Mouse (Mus musculus): ENCODE data around the gene Cox4i2. TPM values are rescaled to one million over a fixed set of nuclear protein-coding genes. Genes with fewer than 3 reads are reported as not detected.
A peak's percentile ranks its signal among the peaks of the same experiment; 100 is the strongest.

The Cox4i2 gene
- total RNA-seq, 2 experiments from 2014 or later, result 2.7 to 2.8 TPM

- DNase-seq (ENCODE audit: low spot score in 2 of 2), result peak; percentile 85 to 93
Observed at GRCm38 (mm10) chr2:152766387-152767123, 12.6 kb downstream of the Cox4i2 start.

DNA sequence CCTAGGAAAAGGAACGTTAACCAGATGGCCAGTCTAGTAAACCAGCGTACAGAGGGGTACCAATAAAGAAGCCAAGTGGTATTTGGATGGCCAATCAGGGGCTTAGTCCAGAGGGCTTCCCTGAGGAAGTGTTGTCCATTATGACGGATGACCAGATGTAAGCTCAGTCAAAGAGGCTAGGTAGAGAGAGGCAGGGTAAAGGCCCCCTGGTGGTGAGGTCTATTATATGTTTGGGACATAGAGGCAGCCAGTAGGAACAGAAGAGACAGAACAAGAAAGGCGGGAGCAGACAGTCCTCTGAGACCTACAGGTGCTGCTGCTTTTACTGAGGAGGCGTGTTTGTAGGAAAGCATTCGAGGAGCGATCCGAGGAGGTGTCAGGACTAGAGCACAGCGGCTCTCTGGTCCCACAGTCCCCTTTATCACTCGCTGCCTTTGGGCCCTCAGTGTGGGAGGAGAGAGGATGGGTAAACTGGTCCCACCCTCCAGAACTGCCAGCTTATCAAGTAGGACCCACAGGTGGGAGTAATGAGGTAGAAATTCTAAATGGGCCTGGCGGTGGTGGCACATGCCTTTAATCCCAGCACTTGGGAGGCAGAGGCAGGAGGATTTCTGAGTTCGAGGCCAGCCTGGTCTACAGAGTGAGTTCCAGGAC, 13.8 kb downstream of the Cox4i2 start:
- DNase-seq (ENCODE audit: low spot score in 2 of 2), result peak in 1 of 2 experiments; percentile 43

GRCm38 (mm10) chr2:152769677-152770076, 15.7 kb downstream of the Cox4i2 start:
- no peak for DNase-seq (ENCODE audit: low spot score in 2 of 2)

DNA sequence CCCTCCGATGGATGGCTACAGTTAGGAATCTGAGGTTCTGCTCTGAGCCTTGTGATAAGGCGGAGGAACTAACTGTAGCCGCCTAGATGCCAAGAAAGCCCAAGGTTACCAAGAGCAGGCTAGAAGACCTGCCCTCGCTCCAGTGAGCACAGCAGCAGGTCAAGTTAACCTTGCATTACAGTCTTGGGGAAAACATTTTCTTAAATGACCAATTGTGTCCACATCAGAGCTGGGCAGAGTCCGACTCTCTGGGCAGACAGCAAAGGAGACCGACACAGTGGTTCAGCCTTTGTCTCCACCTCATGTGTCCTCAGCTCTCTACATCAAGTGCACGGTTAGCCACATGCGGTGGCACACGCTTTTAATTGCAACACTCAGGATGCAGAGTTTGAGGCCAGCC, 17.6 kb downstream of the Cox4i2 start:
- DNase-seq (ENCODE audit: low spot score in 2 of 2), result no peak

DNA sequence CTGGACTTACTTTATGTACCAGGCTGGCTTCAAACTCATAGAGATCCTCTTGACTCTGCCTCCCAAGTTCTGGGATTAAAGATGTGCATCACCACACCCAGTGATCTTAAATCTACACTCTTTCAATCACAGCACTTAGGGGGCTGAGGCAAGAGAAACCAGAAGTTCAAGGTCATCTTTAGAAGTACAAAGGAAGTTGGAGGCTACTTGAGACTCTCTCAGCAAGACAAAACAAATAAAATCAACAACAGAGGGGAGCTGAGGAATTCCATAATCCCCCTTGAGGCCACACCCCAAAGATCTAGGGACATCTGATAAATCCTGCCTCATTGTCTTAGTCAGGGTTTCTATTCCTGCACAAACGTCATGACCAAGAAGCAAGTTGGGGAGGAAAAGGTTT, 18.3 kb downstream of the Cox4i2 start:
- no peak for DNase-seq (ENCODE audit: low spot score in 2 of 2)

DNA sequence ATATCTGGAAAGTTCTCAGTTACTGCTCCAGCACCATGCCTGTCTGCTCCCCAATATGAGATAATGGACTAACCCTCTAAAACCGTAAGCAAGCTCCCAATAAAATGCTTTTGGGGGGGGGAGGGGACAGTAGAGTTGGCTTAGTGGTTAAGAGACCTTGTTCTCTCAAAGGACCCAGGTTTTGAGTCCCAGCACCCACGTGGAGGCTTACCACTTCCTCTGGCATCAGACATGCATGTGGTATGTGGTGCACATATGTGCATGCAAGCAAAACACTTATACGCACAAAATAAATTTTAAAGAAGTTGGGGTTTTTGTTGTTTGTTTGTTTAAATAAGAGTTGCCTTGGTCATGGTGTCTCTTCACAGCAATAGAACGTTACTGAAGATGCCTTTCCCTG, 21.4 kb downstream of the Cox4i2 start:
- no peak for DNase-seq (ENCODE audit: low spot score in 2 of 2)

- peak in 1 of 2 experiments; percentile 19 for DNase-seq (ENCODE audit: low spot score in 2 of 2)
Observed at GRCm38 (mm10) chr2:152776019-152776418, 22.0 kb downstream of the Cox4i2 start.

GRCm38 (mm10) chr2:152776435-152776834, 22.5 kb downstream of the Cox4i2 start:
- peak; percentile 60 to 75 for DNase-seq (ENCODE audit: low spot score in 2 of 2)

- DNase-seq (ENCODE audit: low spot score in 2 of 2), result no peak
Observed at GRCm38 (mm10) chr2:152777081-152777480, 23.1 kb downstream of the Cox4i2 start.

DNA sequence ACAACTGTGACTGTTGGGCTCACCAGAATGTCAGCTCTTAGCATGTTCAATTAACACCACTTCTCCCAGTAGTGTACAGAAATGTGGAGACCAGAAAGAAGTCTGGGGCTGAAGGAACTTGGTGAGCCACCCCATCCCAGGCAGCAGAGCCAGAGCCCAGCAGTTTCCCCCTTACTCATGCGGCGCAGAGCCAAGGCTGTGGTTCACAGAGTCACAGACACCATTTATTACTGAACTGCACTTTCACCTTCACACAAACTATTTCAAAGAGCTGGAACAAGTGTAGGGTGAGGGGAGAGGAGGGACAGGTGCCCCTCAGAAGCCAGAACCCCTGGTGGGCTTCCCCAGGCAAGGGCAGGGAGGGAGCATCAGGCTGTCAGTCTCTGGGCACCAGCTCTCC, 26.5 kb downstream of the Cox4i2 start:
- no peak for DNase-seq (ENCODE audit: low spot score in 2 of 2)

DNA sequence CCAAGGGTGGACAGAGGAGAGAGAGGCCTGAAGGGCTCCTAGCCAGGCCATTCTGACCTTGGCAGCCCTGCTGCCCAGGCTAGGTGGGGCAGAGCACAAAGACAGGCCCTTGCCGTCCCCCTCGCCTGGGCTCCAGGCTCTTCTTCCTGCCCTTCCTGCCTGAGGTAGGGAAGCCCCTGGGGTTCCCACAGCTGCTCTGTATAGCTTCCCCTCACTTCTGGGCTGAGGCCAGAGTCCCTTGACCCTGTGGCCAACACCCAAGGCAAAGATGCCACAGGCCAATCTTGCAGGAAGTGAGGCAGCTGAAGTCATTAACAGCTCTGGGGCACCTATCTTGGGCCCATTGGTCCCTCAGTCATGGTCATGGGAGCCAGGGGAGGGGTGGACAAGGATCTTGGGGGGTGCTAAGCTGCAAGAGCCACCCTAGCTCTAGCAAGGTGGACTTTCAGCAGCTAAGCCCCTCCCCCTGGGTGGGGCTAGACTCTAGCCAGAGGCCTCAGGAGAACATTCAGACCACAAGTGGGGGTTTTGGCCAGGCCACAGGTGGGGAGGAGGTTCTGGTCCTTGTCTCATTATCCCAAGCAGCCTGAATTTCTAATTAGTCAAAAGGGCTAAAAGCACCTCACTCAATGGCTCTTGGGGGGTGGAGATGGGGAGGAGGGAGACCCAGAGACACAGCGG, 27.2 kb downstream of the Cox4i2 start:
- no peak for DNase-seq (ENCODE audit: low spot score in 2 of 2)

DNA sequence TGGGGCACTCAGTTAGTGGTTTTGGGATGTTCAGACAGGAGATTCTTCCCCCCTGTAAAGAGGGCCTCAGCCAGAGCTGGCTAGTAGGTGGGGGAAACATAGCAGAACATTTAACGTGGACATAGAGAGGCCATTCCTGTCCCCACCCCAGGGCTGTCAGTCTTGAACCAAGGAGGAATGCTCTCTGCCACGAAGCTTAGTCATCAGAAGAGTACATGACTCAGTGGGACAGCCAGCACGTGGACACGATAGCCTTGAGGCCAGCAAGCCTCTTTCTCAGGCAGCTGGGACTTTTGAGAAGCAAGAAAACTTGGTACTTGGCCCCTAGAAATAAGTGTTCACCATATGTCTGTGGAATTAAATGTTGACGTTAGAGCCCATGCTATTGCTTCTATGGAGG, 28.7 kb downstream of the Cox4i2 start:
- DNase-seq (ENCODE audit: low spot score in 2 of 2), result no peak

- no peak for DNase-seq (ENCODE audit: low spot score in 2 of 2)
Observed at GRCm38 (mm10) chr2:152783241-152783640, 29.3 kb downstream of the Cox4i2 start.

GRCm38 (mm10) chr2:152784640-152785039, 30.7 kb downstream of the Cox4i2 start:
- DNase-seq (ENCODE audit: low spot score in 2 of 2), result no peak

GRCm38 (mm10) chr2:152785446-152786350, 31.7 kb downstream of the Cox4i2 start:
- peak; percentile 84 to 87 for DNase-seq (ENCODE audit: low spot score in 2 of 2)

DNA sequence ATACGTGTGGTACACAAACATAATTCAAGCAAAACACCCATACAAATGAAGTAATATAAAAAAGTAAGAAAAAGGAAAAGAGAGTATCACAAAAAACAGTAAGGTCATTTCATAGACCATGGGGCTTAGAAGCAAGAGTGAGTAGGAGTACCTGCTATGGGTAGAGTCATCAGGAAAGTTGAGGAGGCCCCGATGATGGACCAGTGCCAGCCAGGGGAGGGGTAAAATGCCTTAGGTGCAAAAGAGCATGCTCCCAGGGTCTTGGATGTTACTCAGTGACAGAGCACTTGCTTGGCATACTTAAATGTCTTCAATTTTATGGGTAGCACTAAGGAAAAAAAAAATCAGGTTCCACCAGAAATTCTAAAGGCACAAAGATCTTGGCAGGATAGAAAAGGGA, 33.2 kb downstream of the Cox4i2 start:
- DNase-seq (ENCODE audit: low spot score in 2 of 2), result no peak

GRCm38 (mm10) chr2:152787543-152787942, 33.6 kb downstream of the Cox4i2 start:
- no peak for DNase-seq (ENCODE audit: low spot score in 2 of 2)

DNA sequence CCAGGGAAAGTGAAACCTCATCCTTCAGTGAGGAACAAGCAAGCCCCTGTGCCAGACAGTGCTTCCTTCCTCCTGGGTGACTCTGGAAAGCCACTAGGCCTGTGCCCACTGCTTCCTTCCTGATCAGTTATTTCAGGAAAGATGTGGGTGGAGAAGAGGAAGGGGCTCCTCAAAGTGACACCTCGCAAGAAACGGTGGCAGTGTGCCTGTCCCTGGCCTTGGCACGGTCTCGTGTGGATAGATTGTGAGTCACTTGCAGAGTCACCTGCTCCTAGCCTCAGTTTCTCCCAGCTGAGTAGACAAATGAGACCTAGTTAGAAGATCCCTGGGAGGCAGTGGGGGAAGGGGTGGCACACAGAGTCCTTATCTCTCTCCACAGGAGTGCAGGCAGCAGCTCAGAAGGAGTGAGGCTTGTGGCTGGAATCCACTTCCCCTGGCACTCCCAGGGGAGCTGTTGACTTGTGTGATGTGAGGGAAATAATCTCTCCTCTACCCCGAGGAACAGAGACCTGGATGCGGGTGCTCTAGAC, 35.0 kb downstream of the Cox4i2 start:
- peak; percentile 36 to 49 for DNase-seq (ENCODE audit: low spot score in 2 of 2)

DNA sequence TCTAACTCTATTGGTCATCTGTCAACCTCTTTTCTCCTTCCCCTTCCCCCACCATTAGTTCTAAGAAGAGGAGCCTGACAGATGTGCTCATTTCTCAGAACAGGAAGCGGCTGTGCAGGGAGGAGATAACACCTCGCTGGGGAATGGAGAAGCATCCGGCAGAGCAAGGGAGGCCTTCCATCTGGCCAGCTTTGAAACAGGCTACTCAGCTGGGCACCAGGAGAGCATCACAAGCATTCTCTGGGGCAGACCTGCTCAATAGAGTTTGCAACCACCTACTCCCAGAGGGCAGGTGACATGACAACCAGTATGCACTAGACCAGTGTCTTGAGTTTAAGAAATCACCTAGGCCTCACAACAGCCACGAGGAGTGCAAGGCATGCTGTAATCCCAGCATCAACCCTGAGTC, 35.6 kb downstream of the Cox4i2 start:
- no peak for DNase-seq (ENCODE audit: low spot score in 2 of 2)

- no peak for DNase-seq (ENCODE audit: low spot score in 2 of 2)
Observed at GRCm38 (mm10) chr2:152792461-152792860, 38.5 kb downstream of the Cox4i2 start.

DNA sequence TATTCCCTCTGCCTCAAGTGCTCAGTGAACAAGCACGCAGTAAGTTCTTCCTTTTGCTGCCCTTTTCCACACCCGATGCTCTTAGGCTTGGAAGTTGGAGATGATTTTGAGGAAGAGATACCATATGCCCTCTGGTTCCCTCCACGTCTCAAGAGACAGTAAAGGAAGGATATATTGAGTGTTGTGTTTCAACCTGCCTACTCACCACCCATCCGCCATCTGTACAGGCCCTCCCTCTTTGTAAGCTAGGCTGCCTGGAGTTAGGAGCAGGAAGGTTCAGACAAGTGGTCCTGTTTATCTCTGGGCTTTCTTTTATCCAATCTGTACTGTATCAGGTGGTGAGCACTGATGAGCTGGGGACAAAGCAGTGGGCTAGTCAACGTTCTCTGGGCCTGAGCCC, 39.4 kb downstream of the Cox4i2 start:
- DNase-seq (ENCODE audit: low spot score in 2 of 2), result peak in 1 of 2 experiments; percentile 44
